ENCODE assay signal across 15 mouse cellular contexts in genomic region chr8:124234496-124234895, GRCm38 (mm10). TPM values are rescaled to one million over a fixed set of nuclear protein-coding genes. Genes with fewer than 3 reads are reported as not detected.
DNase-seq lines count a peak whose midpoint lies in the region; ATAC-seq lines count a peak whose summit lies in the region.
"Had no signal": no experiment of that assay in that cellular context is flagged by ENCODE, and none has a peak within 500 bp of the region (broad histone marks: within the 10 kb centered on the region; RNA-seq: fewer than 3 reads in every experiment).

No protein-coding gene starts in this region.

- 0 out of 2 replicates have a peak overlapping the region, but pooled peaks have one; percentile 4 for H3K4me2 ChIP-seq in forebrain, embryonic 12.5 days
- no peak overlapping the region for H3K4me2 ChIP-seq in forebrain, embryonic 11.5 days (ENCODE audit: low read depth, low read length, severe bottlenecking)
- peak overlapping the region; percentile 25; the same call in 1 of the 2 replicates for H3K4me2 ChIP-seq in hindbrain, embryonic 12.5 days (replicated peaks)
- H3K4me2 ChIP-seq in midbrain, embryonic 14.5 days (ENCODE audit: low read length) = peak overlapping the region; percentile 96
- H3K4me2 ChIP-seq: limb, embryonic 12.5 days had no signal

- H3K4me3 ChIP-seq in forebrain, embryonic 12.5 days (replicated peaks) = no peak overlapping the region
- H3K4me3 ChIP-seq in forebrain, embryonic 11.5 days (ENCODE audit: low read depth, low read length) = no peak overlapping the region
- H3K4me3 ChIP-seq in hindbrain, embryonic 12.5 days = no peak overlapping the region
- H3K4me3 ChIP-seq in midbrain, embryonic 14.5 days (replicated peaks; ENCODE audit: low read depth, low read length) = peak overlapping the region; percentile 9
- H3K4me3 ChIP-seq: limb, embryonic 12.5 days had no signal

- H3K9me3 ChIP-seq in forebrain, embryonic 12.5 days = no peaks in the 10 kb centered on the region
- H3K9me3 ChIP-seq in forebrain, embryonic 11.5 days (ENCODE audit: control insufficient read depth, low read length) = no peaks in the 10 kb centered on the region
- H3K9me3 ChIP-seq in hindbrain, embryonic 12.5 days (replicated peaks) = no peaks in the 10 kb centered on the region
- H3K9me3 ChIP-seq in midbrain, embryonic 14.5 days (ENCODE audit: control insufficient read depth, low read length) = no peaks in the 10 kb centered on the region
- H3K9me3 ChIP-seq: limb, embryonic 12.5 days had no signal

- peaks cover 3% of the 10 kb centered on the region; the same call in 1 of the 2 replicates for H3K27me3 ChIP-seq in forebrain, embryonic 12.5 days
- H3K27me3 ChIP-seq in forebrain, embryonic 11.5 days (ENCODE audit: control insufficient read depth, insufficient read depth, low read length) = no peaks in the 10 kb centered on the region
- no peaks in the 10 kb centered on the region for H3K27me3 ChIP-seq in hindbrain, embryonic 12.5 days
- H3K27me3 ChIP-seq in midbrain, embryonic 14.5 days (ENCODE audit: control insufficient read depth, insufficient read depth, low read length) = no peaks in the 10 kb centered on the region
- H3K27me3 ChIP-seq: limb, embryonic 12.5 days had no signal

- no peak overlapping the region for H3K9ac ChIP-seq in forebrain, embryonic 12.5 days
- H3K9ac ChIP-seq in forebrain, embryonic 11.5 days (ENCODE audit: low read length) = no peak overlapping the region
- H3K9ac ChIP-seq in hindbrain, embryonic 12.5 days = no peak overlapping the region
- H3K9ac ChIP-seq in midbrain, embryonic 14.5 days (replicated peaks; ENCODE audit: low read length) = no peak overlapping the region; the same call in 1 of the 2 replicates
- H3K9ac ChIP-seq: limb, embryonic 12.5 days had no signal

- 0 out of 2 replicates have a peak, but pooled peaks cover 4% of the 10 kb centered on the region for H3K36me3 ChIP-seq in forebrain, embryonic 12.5 days (replicated peaks)
- H3K36me3 ChIP-seq in forebrain, embryonic 11.5 days (ENCODE audit: control insufficient read depth, insufficient read depth, low read length) = no peaks in the 10 kb centered on the region
- no peaks in the 10 kb centered on the region for H3K36me3 ChIP-seq in hindbrain, embryonic 12.5 days
- no peaks in the 10 kb centered on the region for H3K36me3 ChIP-seq in midbrain, embryonic 14.5 days (ENCODE audit: control insufficient read depth, insufficient read depth, low read length)
- H3K36me3 ChIP-seq: limb, embryonic 12.5 days had no signal

- no peak for ATAC-seq in forebrain, embryonic 12.5 days (ENCODE audit: low FRiP score)
- ATAC-seq in forebrain, embryonic 11.5 days (replicated peaks; ENCODE audit: low FRiP score) = no peak
- no peak for ATAC-seq in hindbrain, embryonic 12.5 days (ENCODE audit: low FRiP score)
- ATAC-seq in midbrain, embryonic 14.5 days (ENCODE audit: low FRiP score, low TSS enrichment) = no peak
- no peak for ATAC-seq in erythroblast, adult 5-6 weeks (replicated peaks; ENCODE audit: low FRiP score, poor library complexity, severe bottlenecking)

- intact Hi-C loops in gastrocnemius, postnatal 14 days (cut with DNase I; ENCODE audit: low total_unique reads) = loop anchor here (5.0 to 10.0 kb wide), 2 partner anchors 50 to 113 kb away; no protein-coding TSS in a partner anchor

- 52% methylated on average over 2 of the region's 2 CpGs for WGBS in forebrain, embryonic 12.5 days
- WGBS in forebrain, embryonic 11.5 days = 69% methylated on average over 2 of the region's 2 CpGs
- WGBS in hindbrain, embryonic 12.5 days = 51% methylated on average over 2 of the region's 2 CpGs
- 40% methylated on average over 2 of the region's 2 CpGs for WGBS in midbrain, embryonic 14.5 days

- no peak overlapping the region for H3K27ac ChIP-seq in forebrain, embryonic 12.5 days
- no peak overlapping the region for H3K27ac ChIP-seq in forebrain, embryonic 11.5 days (ENCODE audit: low read depth, low read length)
- H3K27ac ChIP-seq in hindbrain, embryonic 12.5 days = no peak overlapping the region; the same call in 1 of the 2 replicates
- peak overlapping the region; percentile 56; the same call in 1 of the 2 replicates for H3K27ac ChIP-seq in midbrain, embryonic 14.5 days (replicated peaks; ENCODE audit: low read depth, low read length)
- H3K27ac ChIP-seq: limb, embryonic 12.5 days had no signal

- peaks cover 45% of the 10 kb centered on the region for H3K4me1 ChIP-seq in forebrain, embryonic 12.5 days
- peaks cover 15% of the 10 kb centered on the region; the same call in 1 of the 2 replicates for H3K4me1 ChIP-seq in forebrain, embryonic 11.5 days (replicated peaks; ENCODE audit: control insufficient read depth, insufficient read depth, low read length)
- peaks cover 60% of the 10 kb centered on the region for H3K4me1 ChIP-seq in hindbrain, embryonic 12.5 days
- peaks cover 35% of the 10 kb centered on the region for H3K4me1 ChIP-seq in midbrain, embryonic 14.5 days (ENCODE audit: control insufficient read depth, insufficient read depth, low read length)

- DNase-seq in forebrain, embryonic 11.5 days (ENCODE audit: low spot score) = no peak
- no peak for DNase-seq in midbrain, embryonic 14.5 days
- peak; percentile 61 to 75 for DNase-seq in thymus, postnatal 10 days (ENCODE audit: low spot score in 2 of 2)
- DNase-seq in urinary bladder, postnatal 14 days (ENCODE audit: low spot score) = no peak
- no peak for DNase-seq in gastrocnemius, postnatal 14 days
- DNase-seq: adrenal gland, adult 8-10 months; B cell, adult 2 months; kidney, adult 11 months; kidney, postnatal 14 days; layer of hippocampus, postnatal 36 days; right cerebral cortex, postnatal 4 days had no signal

RNA-seq across cellular contexts. Expression of gene Galnt2, which starts 3.3 kb away (rescaled TPM):
- 62.5 and 71.8 TPM in 2 replicates for polyA plus RNA-seq in forebrain, embryonic 12.5 days (2016; fragmentation: Nextera tagmentation; extraction: Ambion mirVana)
- polyA plus RNA-seq in forebrain, embryonic 11.5 days (2014; fragmentation: Nextera tagmentation; extraction: Ambion mirVana) = 81.6 and 83.7 TPM in 2 replicates
- 84.8 and 86.1 TPM in 2 replicates for polyA plus RNA-seq in hindbrain, embryonic 12.5 days (2016; fragmentation: Nextera tagmentation; extraction: Ambion mirVana)
- polyA plus RNA-seq in midbrain, embryonic 14.5 days (2014; fragmentation: Nextera tagmentation; extraction: Ambion mirVana) = 65.8 and 70.1 TPM in 2 replicates
- total RNA-seq in erythroblast, adult 5-6 weeks (2015; ENCODE audit: low replicate concordance) = 18.2 and 26.9 TPM in 2 replicates
- 0.51 and 21.3 TPM in 2 replicates for total RNA-seq in erythroblast, adult 5-6 weeks (2017; ENCODE audit: low replicate concordance)
- 10 to 100 TPM; 30.4 to 32.4 TPM for total RNA-seq in gastrocnemius, postnatal 14 days (2021)

Comparison
In these comparisons a context has a peak if more than half of its experiments do, and no peak if none do; other contexts are left out.
1. DNase-seq: peak in thymus, postnatal 10 days (2 of 2); none in forebrain, embryonic 11.5 days (single experiment), midbrain, embryonic 14.5 days (single experiment), urinary bladder, postnatal 14 days (single experiment) and gastrocnemius, postnatal 14 days (single experiment).